Mouse (Mus musculus): ENCODE measurements around the gene Cuta. TPM values are rescaled to one million over a fixed set of nuclear protein-coding genes. Genes with fewer than 3 reads are reported as not detected.
"Not testable (repeated sequence)": the region's sequence is repeated elsewhere in the genome, so short reads cannot be mapped to it uniquely, and the experiment has no call there.

Cuta gene
- total RNA-seq, 2 experiments from 2014 or later = 105 to 107 TPM

DNA sequence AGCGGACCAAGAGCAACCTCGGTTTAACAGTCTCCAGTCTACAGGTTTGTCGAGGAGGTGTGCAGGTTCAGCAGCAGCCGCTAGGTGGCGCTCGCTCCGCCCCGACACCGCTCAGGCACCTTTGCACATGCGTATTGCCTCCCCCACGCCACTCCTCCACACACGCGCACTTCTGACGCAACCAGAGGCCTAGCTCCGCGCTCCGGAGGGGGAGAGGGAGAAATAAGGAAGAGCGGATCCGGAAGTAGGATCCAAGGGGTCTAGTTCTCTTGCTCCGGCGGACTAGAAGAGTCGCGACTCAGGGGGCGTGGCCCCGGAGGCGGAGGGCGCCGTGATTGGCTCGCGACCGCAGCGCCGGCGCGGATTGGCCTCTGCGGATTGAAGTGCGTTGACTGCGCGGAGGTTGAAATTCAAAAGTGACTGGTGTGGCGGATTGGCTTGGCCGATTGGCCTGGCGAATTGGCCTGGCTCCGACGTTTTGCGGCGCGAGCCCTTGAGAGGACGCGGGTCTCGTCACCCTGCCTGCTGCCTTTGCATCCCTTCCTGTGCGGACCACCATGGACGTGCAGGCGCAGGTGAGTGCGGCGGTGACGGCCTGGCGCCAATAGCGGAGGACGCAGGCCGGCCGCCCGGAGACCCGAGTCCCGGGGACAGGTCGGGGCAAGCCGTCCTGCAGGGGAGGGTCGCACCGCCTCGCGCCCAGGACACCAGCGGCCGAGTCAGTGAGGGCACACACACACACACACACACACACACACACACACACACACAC, 22.5 kb downstream of the Cuta start, which contains the start of gene Kifc5b:
Gene Kifc5b, plus strand, starts transcription at position 381 of the 772 bp plus-strand sequence.
- intact Hi-C loops (cut with DNase I) = no loop called here
- peak; percentile 99 to 100 for DNase-seq (ENCODE audit: extremely low spot score in 1 of 2, low spot score in 2 of 2)

DNA sequence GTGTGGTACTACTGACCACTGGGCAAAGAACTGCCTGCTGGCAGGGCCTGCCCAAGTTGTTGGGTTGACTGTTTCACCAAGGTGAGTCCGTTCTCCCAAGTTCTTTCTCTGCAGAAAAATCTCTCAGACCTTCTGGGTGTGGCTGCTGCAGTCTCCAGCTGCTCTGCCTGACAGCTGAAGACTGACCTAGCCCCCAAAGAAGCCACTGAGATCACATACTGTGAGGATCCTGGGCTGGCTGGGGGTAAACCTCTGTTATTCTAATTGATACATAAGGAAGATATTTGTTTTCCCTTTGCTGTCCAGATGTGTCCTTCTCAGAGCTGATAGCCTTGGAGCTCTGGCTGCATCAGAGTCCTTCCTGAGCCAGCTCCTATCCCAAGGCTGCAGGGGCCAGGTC, 24.1 kb downstream of the Cuta start:
- DNase-seq (ENCODE audit: extremely low spot score in 1 of 2, low spot score in 2 of 2) = no peak
- intact Hi-C loops (cut with DNase I) = no loop called here

- DNase-seq (ENCODE audit: extremely low spot score in 1 of 2, low spot score in 2 of 2); intact Hi-C loops (cut with DNase I): not testable (repeated sequence)
Measured at GRCm38 (mm10) chr17:26907506-26907905, 31.9 kb downstream of the Cuta start.

DNA sequence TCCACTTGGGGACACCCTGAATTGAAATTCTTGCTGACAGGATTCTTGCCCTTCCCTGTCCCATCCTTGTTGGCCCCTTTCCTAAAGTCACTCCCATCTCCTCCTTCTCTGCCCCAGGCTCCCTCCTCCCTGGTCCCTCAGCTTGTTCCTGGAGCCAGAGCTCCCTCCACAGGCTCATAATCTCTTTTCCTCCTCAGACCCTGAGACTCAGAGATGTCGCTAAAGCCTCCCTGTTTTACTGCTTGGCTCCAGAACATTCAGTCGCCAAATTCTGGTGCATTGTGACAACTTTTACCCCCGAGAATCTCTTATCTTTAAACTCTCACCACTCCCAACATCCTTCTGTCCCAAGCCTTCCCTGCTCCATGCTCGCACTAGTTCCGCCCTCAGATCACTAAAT, 35.0 kb downstream of the Cuta start:
- DNase-seq (ENCODE audit: extremely low spot score in 1 of 2, low spot score in 2 of 2) = no peak
- intact Hi-C loops (cut with DNase I) = no loop called here

- DNase-seq (ENCODE audit: extremely low spot score in 1 of 2, low spot score in 2 of 2) = no peak
- intact Hi-C loops (cut with DNase I) = no loop called here
Measured at GRCm38 (mm10) chr17:26900916-26901315, 38.5 kb downstream of the Cuta start.

GRCm38 (mm10) chr17:26895578-26895977, 43.8 kb downstream of the Cuta start:
- intact Hi-C loops (cut with DNase I) = no loop called here
- peak in 1 of 2 experiments; percentile 78 for DNase-seq (ENCODE audit: extremely low spot score in 1 of 2, low spot score in 2 of 2)

- peak in 1 of 2 experiments; percentile 53 for DNase-seq (ENCODE audit: extremely low spot score in 1 of 2, low spot score in 2 of 2)
- intact Hi-C loops (cut with DNase I) = no loop called here
Measured at GRCm38 (mm10) chr17:26894342-26894741, 45.0 kb downstream of the Cuta start.

GRCm38 (mm10) chr17:26893492-26893891, 45.9 kb downstream of the Cuta start:
- no peak for DNase-seq (ENCODE audit: extremely low spot score in 1 of 2, low spot score in 2 of 2)
- intact Hi-C loops (cut with DNase I) = no loop called here

- DNase-seq (ENCODE audit: extremely low spot score in 1 of 2, low spot score in 2 of 2) = no peak
- intact Hi-C loops (cut with DNase I) = no loop called here
Measured at GRCm38 (mm10) chr17:26892635-26893375, 46.6 kb downstream of the Cuta start.

GRCm38 (mm10) chr17:26887926-26888325, 51.4 kb downstream of the Cuta start:
- intact Hi-C loops (cut with DNase I) = loop anchor here (2.0 to 5.0 kb wide), 3 partner anchors 93 to 426 kb away; partner anchors contain the start of gene Atp6v0e
- DNase-seq (ENCODE audit: extremely low spot score in 1 of 2, low spot score in 2 of 2) = no peak

- intact Hi-C loops (cut with DNase I) = loop anchor here (2.0 to 5.0 kb wide), 3 partner anchors 91 to 424 kb away; partner anchors contain the start of gene Atp6v0e
- peak; percentile 86 to 88 for DNase-seq (ENCODE audit: extremely low spot score in 1 of 2, low spot score in 2 of 2)
Measured at GRCm38 (mm10) chr17:26886047-26886749, 53.2 kb downstream of the Cuta start.

DNA sequence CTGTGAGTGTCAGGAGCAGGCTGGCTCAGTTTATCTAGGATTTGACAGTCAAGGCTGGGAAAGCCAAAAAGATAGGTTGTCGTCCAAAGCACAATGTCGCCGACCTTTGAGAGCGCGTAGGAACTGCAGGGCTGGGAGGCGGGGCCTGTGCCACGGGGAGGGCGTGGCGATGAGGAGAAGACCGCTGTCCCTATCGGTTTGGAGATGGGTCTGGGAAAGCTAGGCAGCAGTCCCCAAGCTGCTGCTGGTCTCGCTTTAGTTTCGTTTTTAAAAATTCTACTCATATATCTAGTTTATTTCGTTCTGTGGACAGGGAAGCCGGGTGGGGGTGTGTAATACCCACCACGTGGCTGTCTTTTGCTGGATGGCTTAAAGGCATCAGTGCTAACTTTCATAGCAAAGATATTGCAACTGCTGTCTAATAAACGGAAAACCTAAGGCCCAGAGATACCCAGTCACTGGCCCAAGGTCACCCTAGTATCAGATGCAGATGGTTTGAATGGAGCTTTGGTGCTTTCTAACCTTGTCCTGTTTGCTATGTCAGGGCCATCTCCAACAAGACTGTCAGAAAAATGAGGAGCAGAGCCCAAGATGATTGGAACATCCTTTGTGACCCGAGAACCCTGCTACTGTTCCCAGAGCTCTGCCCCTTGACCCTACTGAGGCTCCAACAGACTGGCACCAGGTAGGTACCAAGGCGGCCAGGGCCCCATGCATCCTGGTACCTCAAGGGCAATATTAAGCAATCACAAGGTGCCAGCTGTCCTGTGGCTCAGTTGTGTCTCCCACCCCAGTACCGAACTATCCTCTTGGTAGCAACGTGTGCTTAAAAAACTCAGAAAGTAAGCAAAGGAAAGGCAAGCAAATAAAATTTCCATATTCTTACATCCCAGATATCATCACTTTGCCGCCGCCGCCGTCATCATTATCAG, 54.1 kb downstream of the Cuta start:
- intact Hi-C loops (cut with DNase I) = loop anchor here (5.0 kb wide), 2 partner anchors 223 to 423 kb away; partner anchors contain the start of gene Atp6v0e
- DNase-seq (ENCODE audit: extremely low spot score in 1 of 2, low spot score in 2 of 2) = peak in 1 of 2 experiments; percentile 90

Small RNA genes lying within 50 kb of the gene (microRNA-seq; reads per million reads assigned to microRNA genes)
- gene Gm27775 (not detected), gene Mir3083 (20.4 reads per million, percentile 40 among the genes with 10 or more reads in this experiment), gene Mir6968 (8.9 reads per million, percentile 28 among the genes with 10 or more reads in this experiment)

Other genes with a start within 250 kb of the Cuta start
- gene Crebrf, start 223.9 kb downstream of the Cuta start, total RNA-seq (2021) = 10 to 100 TPM; 26.4 to 30.1 TPM
- gene Bnip1, start 158.5 kb downstream of the Cuta start, total RNA-seq (2021) = 10 to 100 TPM; 34.2 to 38.4 TPM
- gene Nkx2-5, start 94.6 kb downstream of the Cuta start, total RNA-seq (2021) = not detected
- 1 to 10 TPM; 3.1 to 3.2 TPM for gene Kifc5b, start 22.5 kb downstream of the Cuta start, total RNA-seq (2021)
- 10 to 100 TPM; 19.3 to 21.8 TPM for gene Phf1, start 6.5 kb downstream of the Cuta start, total RNA-seq (2021)
- 100 to 1,000 TPM; 536 to 546 TPM for gene Syngap1, start 1.7 kb upstream of the Cuta start, total RNA-seq (2021)
- gene Zbtb9, start 33.6 kb upstream of the Cuta start, total RNA-seq (2021) = 10 to 100 TPM; 14.6 to 16.0 TPM
- gene Bak1, start 89.4 kb upstream of the Cuta start, total RNA-seq (2021) = 10 to 100 TPM; 29.7 to 32.1 TPM
- gene Itpr3, start 117.7 kb upstream of the Cuta start, total RNA-seq (2021) = 1 to 10 TPM; 2.1 to 2.9 TPM
- 100 to 1,000 TPM; 177 to 182 TPM for gene Uqcc2, start 194.3 kb upstream of the Cuta start, total RNA-seq (2021)
- gene Ip6k3, start 228.2 kb upstream of the Cuta start, total RNA-seq (2021) = under 1 TPM; 0.20 to 0.43 TPM